Mouse (Mus musculus) lung, adult 2 months (tissue): ENCODE results near the gene Adprm.

ENCODE experiments used
- CTCF ChIP-seq: fragments of 200-500 bp; IDR thresholded peaks from 2 replicates; pipeline ENCODE4 v1.5.1; 2011; ENCODE audit warnings: mild to moderate bottlenecking, low read length, control low read depth; ENCODE audit not compliant: insufficient read depth
- POLR2A ChIP-seq: fragments of 200-500 bp; IDR thresholded peaks from 2 replicates; pipeline ENCODE4 v1.6.1; 2011; ENCODE audit warnings: low read depth, mild to moderate bottlenecking, control low read depth, low read length, borderline replicate concordance; ENCODE audit errors: extremely low read depth

- TF ChIP-seq POLR2A (no peak), CTCF (no peak)
Measured at GRCm38 (mm10) chr11:67048496-67048895, 3.9 kb downstream of the Adprm start.
